Mouse (Mus musculus): ENCODE data around the gene Zcchc7. TPM values are rescaled to one million over a fixed set of nuclear protein-coding genes. Genes with fewer than 3 reads are reported as not detected.
"Not testable (repeated sequence)": the region's sequence is repeated elsewhere in the genome, so short reads cannot be mapped to it uniquely, and the experiment has no call there.

Gene Zcchc7
- polyA plus RNA-seq, 1 experiment from 2014 or later: 31.2 TPM

GRCm38 (mm10) chr4:44939576-44940249 lies 184.0 kb downstream of the Zcchc7 start:
- Histone ChIP-seq H3K27me3 (ENCODE audit: control insufficient read depth, insufficient read depth, low read depth, low read length) (no peaks in the 10 kb centered on the region), H3K27ac (ENCODE audit: low read length) (no peak overlapping the region), H3K4me1 (ENCODE audit: control insufficient read depth, insufficient read depth, low read length) (no peaks in the 10 kb centered on the region), H3K9ac (ENCODE audit: low read depth, low read length) (no peak overlapping the region), H3K9me3 (replicated peaks; ENCODE audit: control insufficient read depth, low read length, poor library complexity, severe bottlenecking) (no peaks in the 10 kb centered on the region), H3K36me3 (ENCODE audit: control insufficient read depth, insufficient read depth, low read length) (no peaks in the 10 kb centered on the region), H3K4me3 (ENCODE audit: low read depth, low read length) (no peak overlapping the region), H3K4me2 (ENCODE audit: low read length) (no peak overlapping the region)
- ATAC-seq: no peak
- 82% methylated on average over 14 of the region's 14 CpGs for WGBS

GRCm38 (mm10) chr4:44940286-44940685 lies 184.6 kb downstream of the Zcchc7 start:
- Histone ChIP-seq H3K4me3 (ENCODE audit: low read depth, low read length) (no peak overlapping the region), H3K27me3 (ENCODE audit: control insufficient read depth, insufficient read depth, low read depth, low read length) (no peaks in the 10 kb centered on the region), H3K4me2 (ENCODE audit: low read length) (no peak overlapping the region), H3K27ac (ENCODE audit: low read length) (no peak overlapping the region), H3K9me3 (replicated peaks; ENCODE audit: control insufficient read depth, low read length, poor library complexity, severe bottlenecking) (no peaks in the 10 kb centered on the region), H3K36me3 (ENCODE audit: control insufficient read depth, insufficient read depth, low read length) (no peaks in the 10 kb centered on the region), H3K4me1 (ENCODE audit: control insufficient read depth, insufficient read depth, low read length) (no peaks in the 10 kb centered on the region), H3K9ac (ENCODE audit: low read depth, low read length) (no peak overlapping the region)
- WGBS: 82% methylated on average over 9 of the region's 9 CpGs
- no peak for ATAC-seq

- H3K4me1 ChIP-seq (ENCODE audit: control insufficient read depth, insufficient read depth, low read length): no peaks in the 10 kb centered on the region
- no peak for ATAC-seq
- 85% methylated on average over 1 of the region's 1 CpGs for WGBS
- no peak overlapping the region for H3K4me3 ChIP-seq (ENCODE audit: low read depth, low read length)
- no peak overlapping the region for H3K9ac ChIP-seq (ENCODE audit: low read depth, low read length)
- H3K36me3 ChIP-seq (ENCODE audit: control insufficient read depth, insufficient read depth, low read length): no peaks in the 10 kb centered on the region
- H3K27me3 ChIP-seq (ENCODE audit: control insufficient read depth, insufficient read depth, low read depth, low read length): no peaks in the 10 kb centered on the region
- no peak overlapping the region for H3K4me2 ChIP-seq (ENCODE audit: low read length)
- H3K9me3 ChIP-seq (replicated peaks; ENCODE audit: control insufficient read depth, low read length, poor library complexity, severe bottlenecking): no peaks in the 10 kb centered on the region
- H3K27ac ChIP-seq (ENCODE audit: low read length): no peak overlapping the region
Observed at GRCm38 (mm10) chr4:44942237-44942636, 186.6 kb downstream of the Zcchc7 start.

- Histone ChIP-seq H3K4me1 (ENCODE audit: control insufficient read depth, insufficient read depth, low read length) (no peaks in the 10 kb centered on the region), H3K4me3 (ENCODE audit: low read depth, low read length) (no peak overlapping the region), H3K9ac (ENCODE audit: low read depth, low read length) (no peak overlapping the region), H3K4me2 (ENCODE audit: low read length) (no peak overlapping the region), H3K27me3 (ENCODE audit: control insufficient read depth, insufficient read depth, low read depth, low read length) (no peaks in the 10 kb centered on the region), H3K9me3 (replicated peaks; ENCODE audit: control insufficient read depth, low read length, poor library complexity, severe bottlenecking) (no peaks in the 10 kb centered on the region), H3K36me3 (ENCODE audit: control insufficient read depth, insufficient read depth, low read length) (no peaks in the 10 kb centered on the region), H3K27ac (ENCODE audit: low read length) (no peak overlapping the region)
- 82% methylated on average over 6 of the region's 6 CpGs for WGBS
- no peak for ATAC-seq
Observed at GRCm38 (mm10) chr4:44943480-44943879, 187.8 kb downstream of the Zcchc7 start.

GRCm38 (mm10) chr4:44944426-44945075 lies 188.9 kb downstream of the Zcchc7 start:
- WGBS: 70% methylated on average over 10 of the region's 10 CpGs
- Histone ChIP-seq H3K4me3 (ENCODE audit: low read depth, low read length) (no peak overlapping the region), H3K36me3 (ENCODE audit: control insufficient read depth, insufficient read depth, low read length) (no peaks in the 10 kb centered on the region), H3K27me3 (ENCODE audit: control insufficient read depth, insufficient read depth, low read depth, low read length) (no peaks in the 10 kb centered on the region), H3K9me3 (replicated peaks; ENCODE audit: control insufficient read depth, low read length, poor library complexity, severe bottlenecking) (no peaks in the 10 kb centered on the region), H3K9ac (ENCODE audit: low read depth, low read length) (no peak overlapping the region), H3K27ac (ENCODE audit: low read length) (no peak overlapping the region), H3K4me2 (ENCODE audit: low read length) (no peak overlapping the region), H3K4me1 (ENCODE audit: control insufficient read depth, insufficient read depth, low read length) (no peaks in the 10 kb centered on the region)
- no peak for ATAC-seq

- not testable (repeated sequence) for H3K4me3 ChIP-seq (ENCODE audit: low read depth, low read length); H3K27me3 ChIP-seq (ENCODE audit: control insufficient read depth, insufficient read depth, low read depth, low read length); ATAC-seq; H3K4me2 ChIP-seq (ENCODE audit: low read length); H3K9ac ChIP-seq (ENCODE audit: low read depth, low read length); H3K9me3 ChIP-seq (replicated peaks; ENCODE audit: control insufficient read depth, low read length, poor library complexity, severe bottlenecking); H3K36me3 ChIP-seq (ENCODE audit: control insufficient read depth, insufficient read depth, low read length); H3K27ac ChIP-seq (ENCODE audit: low read length); H3K4me1 ChIP-seq (ENCODE audit: control insufficient read depth, insufficient read depth, low read length)
- 98% methylated on average over 2 of the region's 2 CpGs for WGBS
Observed at GRCm38 (mm10) chr4:44946126-44946525, 190.4 kb downstream of the Zcchc7 start.

- no peaks in the 10 kb centered on the region for H3K9me3 ChIP-seq (replicated peaks; ENCODE audit: control insufficient read depth, low read length, poor library complexity, severe bottlenecking)
- no peak overlapping the region for H3K9ac ChIP-seq (ENCODE audit: low read depth, low read length)
- no peak overlapping the region for H3K27ac ChIP-seq (ENCODE audit: low read length)
- no peak overlapping the region for H3K4me3 ChIP-seq (ENCODE audit: low read depth, low read length)
- ATAC-seq: no peak
- no peaks in the 10 kb centered on the region for H3K27me3 ChIP-seq (ENCODE audit: control insufficient read depth, insufficient read depth, low read depth, low read length)
- H3K4me2 ChIP-seq (ENCODE audit: low read length): no peak overlapping the region
- no peaks in the 10 kb centered on the region for H3K36me3 ChIP-seq (ENCODE audit: control insufficient read depth, insufficient read depth, low read length)
- no peaks in the 10 kb centered on the region for H3K4me1 ChIP-seq (ENCODE audit: control insufficient read depth, insufficient read depth, low read length)
- 92% methylated on average over 5 of the region's 5 CpGs for WGBS
Observed at GRCm38 (mm10) chr4:44947464-44947863, 191.8 kb downstream of the Zcchc7 start.

- H3K27me3 ChIP-seq (ENCODE audit: control insufficient read depth, insufficient read depth, low read depth, low read length): no peaks in the 10 kb centered on the region
- no peak for ATAC-seq
- no peak overlapping the region for H3K4me3 ChIP-seq (ENCODE audit: low read depth, low read length)
- no peak overlapping the region for H3K9ac ChIP-seq (ENCODE audit: low read depth, low read length)
- WGBS: 97% methylated on average over 1 of the region's 1 CpGs
- no peak overlapping the region for H3K4me2 ChIP-seq (ENCODE audit: low read length)
- no peaks in the 10 kb centered on the region for H3K9me3 ChIP-seq (replicated peaks; ENCODE audit: control insufficient read depth, low read length, poor library complexity, severe bottlenecking)
- no peaks in the 10 kb centered on the region for H3K4me1 ChIP-seq (ENCODE audit: control insufficient read depth, insufficient read depth, low read length)
- no peak overlapping the region for H3K27ac ChIP-seq (ENCODE audit: low read length)
- no peaks in the 10 kb centered on the region for H3K36me3 ChIP-seq (ENCODE audit: control insufficient read depth, insufficient read depth, low read length)
Observed at GRCm38 (mm10) chr4:44948314-44948713, 192.6 kb downstream of the Zcchc7 start.

GRCm38 (mm10) chr4:44953041-44953440 lies 197.4 kb downstream of the Zcchc7 start:
- no peak for ATAC-seq
- 75% methylated on average over 9 of the region's 9 CpGs for WGBS
- Histone ChIP-seq H3K4me1 (ENCODE audit: control insufficient read depth, insufficient read depth, low read length) (no peaks in the 10 kb centered on the region), H3K9me3 (replicated peaks; ENCODE audit: control insufficient read depth, low read length, poor library complexity, severe bottlenecking) (no peaks in the 10 kb centered on the region), H3K9ac (ENCODE audit: low read depth, low read length) (no peak overlapping the region), H3K27ac (ENCODE audit: low read length) (no peak overlapping the region), H3K4me3 (ENCODE audit: low read depth, low read length) (no peak overlapping the region), H3K4me2 (ENCODE audit: low read length) (no peak overlapping the region), H3K36me3 (ENCODE audit: control insufficient read depth, insufficient read depth, low read length) (no peaks in the 10 kb centered on the region), H3K27me3 (ENCODE audit: control insufficient read depth, insufficient read depth, low read depth, low read length) (no peaks in the 10 kb centered on the region)

All from midbrain, embryonic 16.5 days (tissue).